Mouse (Mus musculus) testis, adult 2 months (tissue): ENCODE results near the gene Ankrd16.

Experiments
- CTCF ChIP-seq: fragments of 200-500 bp; IDR thresholded peaks from 2 replicates; pipeline ENCODE4 v1.5.1; 2012; ENCODE audit warnings: low read depth, mild to moderate bottlenecking, inconsistent platforms, low read length, moderate library complexity; ENCODE audit not compliant: control insufficient read depth, insufficient read depth, insufficient replicate concordance
- POLR2A ChIP-seq: fragments of 200-500 bp; IDR thresholded peaks from 2 replicates; pipeline ENCODE4 v1.6.1; 2012; ENCODE audit warnings: low read depth, mild to moderate bottlenecking, inconsistent platforms, low read length, moderate library complexity; ENCODE audit not compliant: control insufficient read depth

- TF ChIP-seq CTCF: no peak
- no peak for TF ChIP-seq POLR2A
Observed at GRCm38 (mm10) chr2:11776415-11776814, 1.3 kb upstream of the Ankrd16 start.
